Mouse (Mus musculus) brain, embryonic 18.5 days (tissue): Measurements from ENCODE around the gene Gm49661.

Experiments
- DNase-seq: peaks from one replicate; pipeline ENCODE4 v3.0.0-alpha.2; 2012; ENCODE audit warnings: low read depth, low spot score

Gene Gm49661

DNA sequence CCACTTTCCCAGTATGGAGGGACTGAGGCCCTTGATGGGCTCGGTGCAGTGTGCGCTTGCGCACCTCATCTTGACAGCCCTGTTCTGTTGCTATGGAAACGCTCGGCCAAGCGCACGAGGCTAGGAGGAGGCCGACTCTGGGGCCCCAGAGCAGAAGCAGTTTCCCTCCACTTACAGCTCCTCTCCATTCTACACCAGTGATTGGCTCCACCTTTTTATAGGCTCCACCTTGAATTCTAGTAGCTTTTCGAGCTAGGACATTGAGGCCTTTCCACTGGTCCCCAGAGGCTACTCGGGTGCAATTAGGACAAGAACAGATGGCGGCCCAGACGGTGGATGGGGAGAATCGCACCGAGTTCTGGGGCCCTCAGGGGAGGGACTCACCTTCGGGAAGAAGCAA lies 34.4 kb downstream of the Gm49661 start:
- no peak for DNase-seq

DNA sequence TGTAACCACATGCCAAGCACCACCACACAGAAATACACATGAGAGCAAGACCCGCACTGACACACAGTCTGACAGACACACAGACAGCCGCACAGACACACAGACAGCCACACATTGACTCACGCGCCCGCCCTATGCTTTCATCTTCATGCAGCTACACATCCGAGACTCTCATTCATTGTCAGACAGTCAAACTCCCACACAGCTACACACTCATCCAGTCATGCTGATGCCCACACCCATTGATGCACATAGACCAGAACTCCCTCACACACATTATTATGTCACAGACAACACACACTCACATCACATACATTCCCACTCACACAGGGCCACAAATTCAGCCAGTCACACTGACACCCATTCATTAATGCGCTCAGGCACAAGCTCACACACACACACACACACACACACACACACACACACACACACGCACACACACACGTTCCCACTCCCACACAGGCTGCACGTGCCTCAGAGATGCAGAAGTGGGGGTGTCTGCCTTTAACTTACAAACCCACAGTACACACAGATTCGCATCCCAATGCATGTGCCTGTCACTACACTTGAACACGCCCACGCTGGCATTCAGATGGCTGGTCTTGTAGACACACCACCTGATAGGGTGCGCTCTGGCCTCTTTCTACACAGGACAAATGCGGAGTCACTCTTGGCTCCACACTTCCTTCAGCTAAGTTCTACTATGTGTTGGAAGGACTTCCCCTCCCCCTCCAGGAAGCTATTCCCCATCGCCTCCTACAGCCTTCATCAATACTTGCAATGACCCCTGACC lies 35.3 kb downstream of the Gm49661 start:
- DNase-seq, result no peak

DNA sequence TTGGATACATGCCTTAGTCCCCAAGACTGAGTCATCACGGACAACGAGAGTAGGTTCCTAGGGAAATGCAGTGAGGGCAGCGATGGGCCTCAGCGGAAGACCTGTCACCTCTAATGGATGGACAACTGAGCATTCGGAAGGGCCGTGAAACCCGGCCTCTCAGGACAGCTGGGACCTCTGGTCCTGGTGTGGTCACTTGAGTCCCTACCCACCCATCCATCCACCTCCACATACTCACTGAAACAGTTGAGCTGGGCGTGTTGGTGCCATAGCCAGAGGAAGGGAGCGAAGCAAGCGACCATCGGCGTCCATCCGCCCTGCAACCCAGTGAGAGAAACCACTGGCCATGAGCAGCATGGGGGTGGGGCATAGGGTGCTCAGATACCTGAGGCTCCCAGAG lies 38.7 kb downstream of the Gm49661 start:
- no peak for DNase-seq

- DNase-seq, result no peak
Measured at GRCm38 (mm10) chr8:84928456-84929306, 40.6 kb downstream of the Gm49661 start.

DNA sequence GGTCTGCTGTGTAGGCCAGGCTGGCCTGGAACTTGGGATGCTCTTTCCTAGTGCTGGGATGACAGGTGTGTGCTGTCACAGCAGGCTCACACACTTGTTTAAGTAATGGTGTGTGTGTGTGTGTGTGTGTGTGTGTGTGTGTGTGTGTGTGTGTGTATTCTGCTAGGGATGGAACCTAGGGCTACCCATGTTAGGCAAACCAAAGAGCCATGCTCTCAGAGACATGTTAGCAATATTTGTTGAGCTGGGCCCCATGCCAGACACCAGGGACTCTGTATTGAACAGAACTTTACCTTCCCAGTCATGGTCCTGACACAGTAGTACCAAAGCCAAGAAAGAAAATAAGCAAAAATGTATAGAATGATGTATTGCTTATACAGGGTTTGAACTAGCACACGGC lies 41.7 kb downstream of the Gm49661 start:
- DNase-seq, result no peak

DNA sequence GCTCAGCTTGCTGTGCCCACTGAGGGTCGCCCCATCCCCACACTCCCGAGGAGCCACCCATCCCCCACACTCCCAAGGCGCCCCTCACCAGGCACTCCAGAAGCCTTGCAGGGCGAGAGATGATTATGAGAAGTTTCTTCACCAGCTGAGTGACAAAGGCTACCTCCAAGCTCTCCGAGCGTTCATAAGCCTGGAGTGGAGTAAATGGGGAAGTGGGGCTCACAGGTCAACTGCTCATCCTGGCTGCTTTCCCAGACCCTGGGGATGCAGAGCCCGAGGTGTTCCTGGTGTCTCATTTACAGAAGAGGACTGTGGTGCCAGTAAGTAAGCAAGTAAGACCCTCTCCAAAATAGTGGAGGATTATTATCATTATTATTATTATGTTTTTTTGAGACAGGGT lies 43.7 kb downstream of the Gm49661 start:
- no peak for DNase-seq

GRCm38 (mm10) chr8:84921596-84921995 lies 47.6 kb downstream of the Gm49661 start:
- no peak for DNase-seq

DNA sequence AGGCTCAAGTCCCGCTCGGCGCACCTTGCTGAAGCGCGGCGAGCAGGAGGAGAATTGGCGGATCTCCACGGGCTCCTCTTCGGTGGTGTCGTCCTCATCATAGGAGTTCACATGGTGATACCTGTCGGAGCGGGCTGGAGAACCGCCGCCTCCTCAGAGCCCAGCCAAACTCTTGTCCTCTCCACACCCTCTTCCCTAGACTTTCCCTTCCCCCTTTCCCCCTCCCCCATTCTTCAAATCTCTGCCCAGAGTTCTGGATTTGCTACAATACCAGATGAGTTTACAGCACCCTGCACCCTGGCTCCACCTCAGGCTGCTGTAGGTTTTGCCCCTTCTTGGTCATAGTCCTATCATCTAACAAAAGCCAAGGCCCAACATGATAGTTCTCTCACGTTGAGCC lies 50.6 kb downstream of the Gm49661 start:
- no peak for DNase-seq

DNA sequence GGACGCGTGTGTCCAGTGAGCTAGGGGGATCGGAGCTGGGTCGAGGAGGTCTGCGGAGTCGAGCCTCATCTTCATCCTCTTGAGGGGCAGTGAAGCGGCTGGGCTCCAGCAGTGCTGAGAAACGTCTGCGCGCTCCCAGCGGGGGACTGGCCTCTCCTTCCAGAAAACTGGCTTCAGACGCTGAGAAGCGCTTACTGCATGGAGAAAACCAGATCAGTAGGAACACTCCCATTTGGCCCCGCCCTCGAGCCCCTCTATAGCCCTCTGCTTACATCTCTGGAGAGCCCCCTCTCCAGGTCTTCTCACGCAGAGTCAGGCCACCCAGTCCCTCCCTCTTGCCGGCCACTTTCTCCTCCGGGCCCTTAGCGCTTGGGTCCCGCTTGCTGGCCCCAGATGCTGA lies 51.5 kb downstream of the Gm49661 start:
- no peak for DNase-seq
